Mouse (Mus musculus): Measurements from ENCODE around the gene Tln1. TPM values are rescaled to one million over a fixed set of nuclear protein-coding genes. Genes with fewer than 3 reads are reported as not detected.
"Not testable (repeated sequence)": the region's sequence is repeated elsewhere in the genome, so short reads cannot be mapped to it uniquely, and the experiment has no call there.

The Tln1 gene
- polyA plus RNA-seq, 1 experiment from 2014 or later = 276 TPM

- H3K27ac ChIP-seq = no peak overlapping the region
- no peaks in the 10 kb centered on the region for H3K79me2 ChIP-seq (ENCODE audit: inconsistent target)
- H3K4me3 ChIP-seq (ENCODE audit: inconsistent target) = no peak overlapping the region
- no peaks in the 10 kb centered on the region for H3K36me3 ChIP-seq (ENCODE audit: inconsistent target)
- WGBS (ENCODE audit: missing documents) = 86% methylated on average over 6 of the region's 6 CpGs
Measured at GRCm38 (mm10) chr4:43496587-43496986, 65.9 kb downstream of the Tln1 start.

- Histone ChIP-seq H3K4me3 (ENCODE audit: inconsistent target) (peak overlapping the region; percentile 54), H3K27ac (no peak overlapping the region), H3K79me2 (ENCODE audit: inconsistent target) (no peaks in the 10 kb centered on the region), H3K36me3 (ENCODE audit: inconsistent target) (no peaks in the 10 kb centered on the region)
- WGBS (ENCODE audit: missing documents) = 0% methylated on average over 9 of the region's 9 CpGs
Measured at GRCm38 (mm10) chr4:43493846-43494240, 68.6 kb downstream of the Tln1 start.

- Histone ChIP-seq H3K4me3 (ENCODE audit: inconsistent target) (peak overlapping the region; percentile 54), H3K27ac (peak overlapping the region; percentile 65), H3K79me2 (ENCODE audit: inconsistent target) (no peaks in the 10 kb centered on the region), H3K36me3 (ENCODE audit: inconsistent target) (no peaks in the 10 kb centered on the region)
- under 1% methylated on average over 47 of the region's 47 CpGs for WGBS (ENCODE audit: missing documents)
Measured at GRCm38 (mm10) chr4:43493186-43493845, 69.2 kb downstream of the Tln1 start.

GRCm38 (mm10) chr4:43492821-43493185 is 69.7 kb downstream of the Tln1 start, which contains the start of gene Ccdc107:
Gene Ccdc107 (plus strand): TSS chr4:43492900.
- WGBS (ENCODE audit: missing documents) = under 1% methylated on average over 25 of the region's 25 CpGs
- Histone ChIP-seq H3K27ac (peak within 1 kb of the TSS; percentile 65), H3K79me2 (ENCODE audit: inconsistent target) (no peaks in the 10 kb centered on the region), H3K36me3 (ENCODE audit: inconsistent target) (no peaks in the 10 kb centered on the region), H3K4me3 (ENCODE audit: inconsistent target) (peak within 1 kb of the TSS; percentile 54)

GRCm38 (mm10) chr4:43492101-43492820 is 70.2 kb downstream of the Tln1 start:
- Histone ChIP-seq H3K79me2 (ENCODE audit: inconsistent target) (no peaks in the 10 kb centered on the region), H3K27ac (no peak overlapping the region), H3K36me3 (ENCODE audit: inconsistent target) (no peaks in the 10 kb centered on the region), H3K4me3 (ENCODE audit: inconsistent target) (no peak overlapping the region)
- 28% methylated on average over 12 of the region's 12 CpGs for WGBS (ENCODE audit: missing documents)

GRCm38 (mm10) chr4:43490801-43491200 is 71.7 kb downstream of the Tln1 start:
- no peak overlapping the region for H3K4me3 ChIP-seq (ENCODE audit: inconsistent target)
- H3K27ac ChIP-seq = no peak overlapping the region
- WGBS (ENCODE audit: missing documents) = 94% methylated on average over 5 of the region's 5 CpGs
- no peaks in the 10 kb centered on the region for H3K36me3 ChIP-seq (ENCODE audit: inconsistent target)
- H3K79me2 ChIP-seq (ENCODE audit: inconsistent target) = no peaks in the 10 kb centered on the region

DNA sequence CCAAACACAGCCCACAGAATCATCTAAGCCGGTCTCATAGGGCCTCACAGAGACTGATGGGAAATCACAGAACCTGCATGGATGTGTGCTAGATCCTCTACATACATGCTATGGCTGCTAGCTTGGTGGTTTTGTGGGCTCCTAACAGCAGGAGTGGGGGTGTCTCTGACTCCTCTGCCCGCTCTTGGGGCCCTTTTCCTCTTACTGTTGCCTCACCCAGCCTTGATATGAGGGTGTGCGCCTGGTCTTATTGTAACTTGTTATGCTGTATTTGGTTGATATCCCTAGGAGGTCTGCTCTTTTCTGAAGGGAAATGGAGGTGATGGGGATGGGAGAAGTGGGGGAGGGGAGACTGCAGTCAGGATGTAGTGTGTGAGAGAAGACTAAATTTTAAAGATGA is 72.9 kb downstream of the Tln1 start:
- Histone ChIP-seq H3K79me2 (ENCODE audit: inconsistent target) (no peaks in the 10 kb centered on the region), H3K27ac (no peak overlapping the region), H3K4me3 (ENCODE audit: inconsistent target) (no peak overlapping the region), H3K36me3 (ENCODE audit: inconsistent target) (no peaks in the 10 kb centered on the region)
- 96% methylated on average over 2 of the region's 3 CpGs for WGBS (ENCODE audit: missing documents)

DNA sequence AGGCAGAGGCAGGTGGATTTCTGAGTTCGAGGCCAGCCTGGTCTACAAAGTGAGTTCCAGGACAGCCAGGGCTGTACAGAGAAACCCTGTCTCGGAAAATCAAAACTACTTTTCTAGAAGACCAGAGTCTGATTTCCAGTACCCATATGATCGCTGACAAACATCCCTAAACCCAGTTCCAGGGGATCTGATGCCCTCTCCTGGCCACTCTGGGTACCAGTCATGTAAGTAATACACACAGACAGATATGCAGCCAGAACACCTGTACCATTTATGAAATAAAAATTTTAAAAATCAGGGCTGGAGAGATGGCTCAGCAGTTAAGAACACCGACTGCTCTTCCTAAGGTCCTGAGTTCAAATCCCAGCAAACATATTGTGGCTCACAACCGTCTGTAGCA is 76.8 kb downstream of the Tln1 start:
- H3K79me2 ChIP-seq (ENCODE audit: inconsistent target); H3K36me3 ChIP-seq (ENCODE audit: inconsistent target); H3K4me3 ChIP-seq (ENCODE audit: inconsistent target); H3K27ac ChIP-seq: not testable (repeated sequence)
- WGBS (ENCODE audit: missing documents) = 93% methylated on average over 5 of the region's 5 CpGs

DNA sequence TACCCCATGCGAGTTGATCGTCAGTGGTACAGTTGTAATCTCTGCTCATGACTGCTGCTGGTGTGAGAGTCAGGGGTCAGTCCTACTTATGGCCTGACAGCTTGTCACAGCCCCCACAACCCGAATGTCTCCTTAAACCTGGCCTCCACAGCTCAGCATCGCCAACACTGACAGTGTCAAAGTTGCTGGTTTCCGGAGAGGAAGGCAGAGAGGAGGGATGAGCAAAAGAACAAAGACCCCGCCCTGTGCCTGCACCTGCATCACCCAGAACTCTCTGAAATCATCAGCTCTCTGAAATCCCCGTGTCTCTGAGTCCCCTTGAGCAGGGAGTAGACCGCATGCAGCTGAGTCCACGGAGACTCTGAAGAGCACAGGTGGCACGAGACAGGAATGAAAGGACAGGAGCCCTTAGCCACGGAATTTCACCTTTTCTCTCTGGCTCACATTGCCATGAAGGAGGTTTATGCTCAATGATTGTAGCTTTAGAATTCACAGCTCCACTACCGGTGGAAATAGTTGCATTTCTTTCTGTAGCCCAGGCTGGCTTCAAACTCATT is 78.9 kb downstream of the Tln1 start, which contains the start of gene Sit1:
Gene Sit1 (minus strand): TSS at position 200 of the 557 bp plus-strand sequence.
- Histone ChIP-seq H3K79me2 (ENCODE audit: inconsistent target) (no peaks in the 10 kb centered on the region), H3K36me3 (ENCODE audit: inconsistent target) (no peaks in the 10 kb centered on the region), H3K27ac (no peak within 1 kb of the TSS), H3K4me3 (ENCODE audit: inconsistent target) (no peak within 1 kb of the TSS)
- 92% methylated on average over 12 of the region's 12 CpGs for WGBS (ENCODE audit: missing documents)

DNA sequence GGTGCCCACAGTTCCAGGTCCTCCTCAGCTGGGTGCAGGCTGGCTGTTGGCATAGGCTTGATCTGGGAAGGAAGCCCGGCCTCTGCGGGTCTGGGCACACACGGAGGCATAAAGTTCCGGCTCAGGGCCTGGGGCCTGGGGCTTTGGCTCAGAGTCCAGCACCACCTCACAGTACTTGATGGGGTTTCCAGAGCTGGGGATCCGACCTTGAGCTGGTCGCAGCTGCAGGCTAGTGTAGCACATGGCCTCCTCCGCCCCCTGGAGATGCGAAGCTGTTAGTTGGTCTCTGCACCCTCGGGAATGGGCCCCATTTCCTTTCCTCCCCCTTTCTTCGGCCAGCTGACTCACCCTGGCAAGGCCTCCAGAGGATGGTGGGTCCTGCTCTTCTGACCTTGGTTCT is 79.9 kb downstream of the Tln1 start:
- Histone ChIP-seq H3K79me2 (ENCODE audit: inconsistent target) (no peaks in the 10 kb centered on the region), H3K27ac (no peak overlapping the region), H3K36me3 (ENCODE audit: inconsistent target) (no peaks in the 10 kb centered on the region), H3K4me3 (ENCODE audit: inconsistent target) (no peak overlapping the region)
- WGBS (ENCODE audit: missing documents) = 56% methylated on average over 10 of the region's 10 CpGs

DNA sequence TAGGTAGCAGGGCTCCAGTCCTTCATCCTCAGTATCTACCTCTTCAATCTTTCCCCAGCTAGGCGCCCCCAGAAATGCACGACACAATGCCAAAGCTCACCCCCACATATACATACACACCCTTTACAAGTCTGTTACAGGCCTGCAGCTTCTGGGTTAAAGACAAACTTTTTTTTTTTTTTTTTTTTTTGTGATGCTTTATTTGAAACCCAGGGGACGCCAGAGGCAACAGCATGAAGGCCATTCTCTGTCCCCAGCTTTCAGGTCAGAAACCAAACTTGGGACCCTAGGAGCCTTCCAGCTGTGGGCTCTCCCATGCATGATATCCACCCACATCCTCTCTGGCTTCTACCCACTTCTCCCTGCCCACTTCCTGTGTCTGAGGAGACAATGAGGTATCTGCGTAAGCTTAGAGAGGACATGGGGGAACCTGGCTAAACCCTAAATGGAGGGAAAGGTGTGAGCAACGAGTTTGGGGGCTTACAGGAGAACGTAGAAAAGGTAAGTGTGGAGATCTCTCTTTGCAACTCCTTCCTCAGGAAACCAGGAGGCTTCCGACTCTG is 80.5 kb downstream of the Tln1 start:
- Histone ChIP-seq H3K27ac (no peak overlapping the region), H3K79me2 (ENCODE audit: inconsistent target) (no peaks in the 10 kb centered on the region), H3K4me3 (ENCODE audit: inconsistent target) (no peak overlapping the region), H3K36me3 (ENCODE audit: inconsistent target) (no peaks in the 10 kb centered on the region)
- 45% methylated on average over 7 of the region's 7 CpGs for WGBS (ENCODE audit: missing documents)

Other genes starting within 250 kb of the Tln1 start
- 22.3 to 44.8 TPM (median 33.3 TPM) in 3 replicates for gene Rusc2, start 180.7 kb downstream of the Tln1 start, polyA plus RNA-seq (2018)
- gene Fam166b, start 133.6 kb downstream of the Tln1 start, polyA plus RNA-seq (2018) = not detected in 3 replicates
- gene Tesk1, start 120.8 kb downstream of the Tln1 start, polyA plus RNA-seq (2018) = 40.0 to 51.6 TPM (median 50.0 TPM) in 3 replicates
- gene Cd72, start 108.1 kb downstream of the Tln1 start, polyA plus RNA-seq (2018) = 155 to 199 TPM (median 157 TPM) in 3 replicates
- gene Sit1, start 79.0 kb downstream of the Tln1 start, polyA plus RNA-seq (2018) = not detected in 3 replicates
- gene Ccdc107, start 69.8 kb downstream of the Tln1 start, polyA plus RNA-seq (2018) = 24.0 to 38.6 TPM (median 24.2 TPM) in 3 replicates
- 0.69 to 2.4 TPM (median 1.2 TPM) in 3 replicates for gene Arhgef39, start 63.0 kb downstream of the Tln1 start, polyA plus RNA-seq (2018)
- 3.0 to 7.4 TPM (median 4.9 TPM) in 3 replicates for gene Car9, start 55.7 kb downstream of the Tln1 start, polyA plus RNA-seq (2018)
- gene Tpm2, start 38.9 kb downstream of the Tln1 start, polyA plus RNA-seq (2018) = 0.17 to 0.46 TPM in 2 of 3 replicates, not detected in the other
- 33.3 to 58.6 TPM (median 47.6 TPM) in 3 replicates for gene Creb3, start 359 bp downstream of the Tln1 start, polyA plus RNA-seq (2018)
- gene Rgp1, start 16.0 kb upstream of the Tln1 start, polyA plus RNA-seq (2018) = 17.6 to 45.0 TPM (median 21.9 TPM) in 3 replicates
- gene Gba2, start 16.2 kb upstream of the Tln1 start, polyA plus RNA-seq (2018) = 5.4 to 9.2 TPM (median 8.6 TPM) in 3 replicates
- not detected in 3 replicates for gene Msmp, start 21.8 kb upstream of the Tln1 start, polyA plus RNA-seq (2018)
- not detected in 3 replicates for gene Npr2, start 69.2 kb upstream of the Tln1 start, polyA plus RNA-seq (2018)
- gene Spag8, start 90.9 kb upstream of the Tln1 start, polyA plus RNA-seq (2018) = not detected in 3 replicates
- 11.4 to 34.2 TPM (median 26.9 TPM) in 3 replicates for gene Hint2, start 93.8 kb upstream of the Tln1 start, polyA plus RNA-seq (2018)
- gene Tmem8b, start 106.3 kb upstream of the Tln1 start, polyA plus RNA-seq (2018) = 0.80 to 1.5 TPM (median 1.1 TPM) in 3 replicates
- 0.53 to 4.6 TPM (median 0.59 TPM) in 3 replicates for gene Fam221b, start 106.5 kb upstream of the Tln1 start, polyA plus RNA-seq (2018)
- gene Olfr70, start 138.1 kb upstream of the Tln1 start, polyA plus RNA-seq (2018) = not detected in 3 replicates
- gene Olfr71, start 147.6 kb upstream of the Tln1 start, polyA plus RNA-seq (2018) = not detected in 3 replicates
- gene Hrct1, start 164.5 kb upstream of the Tln1 start, polyA plus RNA-seq (2018) = not detected in 3 replicates
- gene Spaar, start 167.3 kb upstream of the Tln1 start, polyA plus RNA-seq (2018) = not detected in 3 replicates
- not detected in 3 replicates for gene Olfr159, start 208.3 kb upstream of the Tln1 start, polyA plus RNA-seq (2018)

Data from macrophage (primary cell).